Mouse (Mus musculus) colon, adult 2 months (tissue): ENCODE data around the gene Gzf1. TPM values are rescaled to one million over a fixed set of nuclear protein-coding genes. Genes with fewer than 3 reads are reported as not detected.

Source experiments
- polyA plus RNA-seq: library from polyadenylated mRNA; depleted of rRNA; stranded (reverse); fragments of >200 nt; gene quantifications from 2 replicates; pipeline ENCODE4 v1.2.3, GENCODE M21; 2012; rRNA removed

The Gzf1 gene
- polyA plus RNA-seq: 7.1 and 9.3 TPM in 2 replicates

DNA sequence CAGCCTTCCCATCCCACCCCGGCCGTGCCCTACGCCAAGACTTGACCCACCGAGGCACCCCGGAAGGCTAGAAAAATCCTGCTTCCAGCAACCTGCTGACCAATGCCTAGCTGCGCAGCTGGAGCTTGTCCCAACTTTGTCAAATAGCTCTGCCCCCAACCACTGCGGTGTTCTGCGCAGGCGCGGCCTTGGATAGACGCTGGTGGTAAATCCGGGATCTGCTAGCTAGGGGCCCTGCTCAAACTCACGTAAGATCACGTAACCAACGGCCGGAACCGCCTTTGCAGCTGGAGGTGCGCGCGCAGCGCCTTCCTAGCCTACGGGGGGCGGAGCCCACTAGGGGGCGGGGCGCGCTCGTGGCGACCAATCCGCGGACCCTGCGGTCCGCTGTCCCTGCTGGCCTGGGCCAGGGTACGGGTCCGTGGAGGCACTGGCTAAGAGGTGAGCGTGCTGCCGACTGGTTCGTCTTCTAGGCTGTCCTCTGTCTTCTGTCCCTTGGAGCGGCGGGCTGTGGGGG, at the start of gene Gzf1:
Gene Gzf1 (plus strand): TSS at position 249 of the 517 bp plus-strand sequence.

DNA sequence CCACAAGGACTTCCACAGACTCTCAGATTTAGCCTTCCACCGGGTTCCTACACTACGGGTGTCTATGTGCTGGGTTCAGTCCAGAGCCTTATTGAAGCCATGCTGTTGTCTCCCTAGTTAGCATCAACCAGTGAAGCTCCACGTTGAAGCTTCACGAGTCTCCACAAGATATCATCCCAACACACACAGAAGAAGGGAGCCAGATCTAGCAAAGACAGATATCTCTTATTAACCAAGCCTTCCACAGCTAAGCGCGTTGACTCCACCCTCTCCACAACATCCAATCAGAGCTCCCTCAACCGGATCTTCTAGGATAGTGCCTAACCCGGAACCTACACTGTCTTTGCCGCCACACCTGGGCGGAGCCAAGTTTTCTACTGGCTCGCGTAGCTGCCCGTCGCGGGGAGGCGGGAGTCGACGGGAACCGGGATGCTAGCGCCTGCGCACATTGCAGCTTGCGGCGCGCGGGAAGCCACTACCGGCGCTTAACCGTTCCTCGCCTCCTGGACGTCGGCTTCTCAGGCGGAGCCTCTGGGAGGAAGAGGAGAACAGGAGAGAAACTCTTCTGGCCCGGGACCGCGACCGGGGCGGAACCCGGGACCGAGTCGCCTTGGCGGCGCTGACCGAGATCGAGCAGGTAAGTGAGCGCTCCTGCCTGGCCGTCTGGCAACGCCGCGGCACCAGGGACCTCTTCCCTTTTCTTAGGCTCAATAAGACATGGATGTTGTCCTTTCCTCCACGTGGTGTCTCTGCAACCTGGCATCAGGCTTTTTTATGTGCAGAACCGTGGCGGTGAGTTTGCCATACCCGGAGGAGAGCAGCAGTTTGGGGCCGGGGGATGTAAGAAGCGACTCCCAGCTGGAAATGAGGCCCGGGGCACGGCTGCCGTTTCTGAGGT, 8.4 kb upstream of the Gzf1 start, which contains the start of gene Nxt1:
Gene Nxt1 (plus strand): TSS at position 403 of the 898 bp plus-strand sequence.

DNA sequence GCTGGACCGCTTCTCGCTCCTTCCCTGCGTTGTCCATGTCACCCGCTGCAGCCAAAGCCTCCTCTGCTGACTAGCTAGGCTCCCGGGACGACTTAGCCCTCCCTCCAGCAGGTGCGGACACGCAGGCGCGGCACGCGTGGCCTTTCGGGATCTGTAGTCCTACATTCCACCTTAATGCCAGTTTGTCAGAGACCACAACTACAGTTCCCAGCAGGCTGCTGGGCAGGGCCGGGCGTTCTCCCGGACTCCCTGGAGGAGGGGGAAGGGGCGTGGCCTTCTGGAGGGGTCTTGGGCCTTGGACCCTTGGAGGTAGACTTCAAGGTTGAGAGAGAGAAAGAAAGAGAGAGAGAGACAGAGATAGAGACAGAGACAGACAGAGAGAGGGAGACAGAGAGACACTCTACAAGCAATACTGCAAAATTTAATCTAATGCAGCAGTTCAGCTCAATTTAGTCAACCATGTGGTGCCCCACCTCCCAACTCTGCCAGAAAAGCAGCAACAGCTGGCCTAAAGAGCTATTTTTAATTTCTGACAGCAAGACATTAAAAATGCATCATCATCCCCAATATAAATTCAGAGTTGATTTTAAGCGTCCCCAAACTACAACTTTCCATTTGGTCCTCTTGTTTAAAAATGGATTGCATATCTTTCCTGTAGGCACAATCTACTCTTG, 51.6 kb downstream of the Gzf1 start, which contains the start of gene Napb:
Gene Napb (minus strand): TSS at position 141 of the 674 bp plus-strand sequence.

Other genes with a start within 250 kb of the Gzf1 start
- 3.8 and 4.2 TPM in 2 replicates for gene Cd93, start 237.5 kb upstream of the Gzf1 start, polyA plus RNA-seq
- 13.7 and 18.7 TPM in 2 replicates for gene Nxt1, start 8.4 kb upstream of the Gzf1 start, polyA plus RNA-seq
- gene Napb, start 51.4 kb downstream of the Gzf1 start, polyA plus RNA-seq: 0.52 and 0.54 TPM in 2 replicates
- gene Cstl1, start 69.3 kb downstream of the Gzf1 start, polyA plus RNA-seq: not detected in 2 replicates
- gene Cst11, start 90.5 kb downstream of the Gzf1 start, polyA plus RNA-seq: not detected in 2 replicates
- gene 8030411F24Rik, start 101.0 kb downstream of the Gzf1 start, polyA plus RNA-seq: not detected in 2 replicates
- not detected in 2 replicates for gene Cst12, start 108.3 kb downstream of the Gzf1 start, polyA plus RNA-seq
- not detected in 2 replicates for gene Cst8, start 117.8 kb downstream of the Gzf1 start, polyA plus RNA-seq
- gene Cst13, start 139.1 kb downstream of the Gzf1 start, polyA plus RNA-seq: not detected in 2 replicates
- not detected in 2 replicates for gene Cst9, start 154.1 kb downstream of the Gzf1 start, polyA plus RNA-seq
- not detected in 2 replicates for gene 9230104L09Rik, start 184.0 kb downstream of the Gzf1 start, polyA plus RNA-seq
- gene Cst3, start 194.7 kb downstream of the Gzf1 start, polyA plus RNA-seq: 633 and 659 TPM in 2 replicates